Mouse (Mus musculus): ENCODE results near the gene Zfp459. TPM values are rescaled to one million over a fixed set of nuclear protein-coding genes. Genes with fewer than 3 reads are reported as not detected.
"Not testable (repeated sequence)": the region's sequence is repeated elsewhere in the genome, so short reads cannot be mapped to it uniquely, and the experiment has no call there.

Zfp459 gene
- polyA plus RNA-seq (2015; fragmentation: Nextera tagmentation; extraction: Ambion mirVana), result 1.0 and 1.1 TPM in 2 replicates

DNA sequence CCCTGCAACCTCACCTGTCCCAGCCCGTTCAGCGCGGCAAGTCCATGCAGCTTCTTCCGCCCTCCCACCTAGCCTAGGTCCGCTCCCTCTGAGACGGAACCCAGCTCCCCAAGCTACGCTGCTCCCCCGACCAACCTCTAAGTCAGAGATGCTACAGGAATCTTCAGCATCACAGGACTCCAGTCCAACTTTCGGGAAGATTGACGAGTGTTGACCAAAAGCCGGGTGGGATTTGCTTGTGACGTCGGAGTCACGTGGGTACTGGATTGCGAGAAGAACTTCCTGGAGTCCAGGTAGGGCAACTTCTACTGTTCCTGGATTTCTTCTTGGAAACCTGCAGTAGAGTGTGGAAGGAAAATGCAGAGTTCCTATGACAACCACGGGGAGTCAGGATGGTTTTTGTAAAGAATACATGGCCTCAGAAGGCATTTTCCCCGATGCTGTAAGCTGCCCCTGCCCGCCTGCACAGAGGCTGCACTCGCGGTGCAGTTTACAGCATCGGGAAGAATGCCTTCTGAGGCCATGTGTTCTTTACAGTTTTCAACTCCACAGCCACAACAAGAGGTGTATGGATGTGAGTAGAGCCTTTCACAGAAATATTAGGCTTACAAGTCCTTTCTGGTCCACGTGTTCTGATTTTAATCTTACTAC lies at the start of gene Zfp459:
Gene Zfp459, minus strand, starts transcription at position 212 of the 651 bp plus-strand sequence.
- H3K4me2 ChIP-seq, result peak within 1 kb of the TSS; percentile 86

DNA sequence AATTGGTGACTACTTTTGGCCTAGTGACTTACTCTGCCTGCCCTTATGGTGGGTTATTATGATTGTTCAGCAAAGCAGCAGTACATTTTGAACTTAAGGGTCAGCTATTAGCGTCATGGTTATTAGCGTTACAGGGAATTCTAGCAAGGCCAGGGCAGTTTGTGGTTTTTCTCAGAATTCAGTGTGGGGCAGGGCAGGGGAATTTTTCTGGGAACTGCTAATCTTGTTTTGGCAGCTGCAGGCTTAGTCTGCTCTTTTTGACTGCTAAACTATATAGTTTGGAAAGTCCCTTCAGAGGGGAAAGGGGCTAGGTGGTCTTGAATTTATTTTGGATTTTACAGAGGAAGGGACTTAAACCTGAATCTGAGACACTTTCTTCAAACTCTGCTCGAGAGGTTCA lies 48.1 kb upstream of the Zfp459 start:
- 0 out of 2 replicates have a peak, but pooled peaks cover 5% of the 10 kb centered on the region for H3K9me3 ChIP-seq (replicated peaks)
- 90% methylated on average over 3 of the region's 3 CpGs for WGBS
- no peak for ATAC-seq (replicated peaks; ENCODE audit: low FRiP score)
- peaks cover 33% of the 10 kb centered on the region for H3K36me3 ChIP-seq
- no peak overlapping the region for H3K4me3 ChIP-seq (replicated peaks)
- H3K27me3 ChIP-seq, result no peaks in the 10 kb centered on the region
- H3K4me2 ChIP-seq, result no peak overlapping the region
- no peak overlapping the region for H3K9ac ChIP-seq
- no peak overlapping the region for H3K27ac ChIP-seq
- no peaks in the 10 kb centered on the region for H3K4me1 ChIP-seq

More for the DNA sequence above, at the start of gene Zfp459:
- H3K27ac ChIP-seq, result no peak within 1 kb of the TSS
- WGBS, result 1% methylated on average over 22 of the region's 22 CpGs
- ATAC-seq (replicated peaks; ENCODE audit: low FRiP score), result peak; percentile 93
- H3K27me3 ChIP-seq, result no peaks in the 10 kb centered on the region
- peak within 1 kb of the TSS; percentile 54 for H3K9ac ChIP-seq
- peak within 1 kb of the TSS; percentile 64 for H3K4me3 ChIP-seq (replicated peaks)
- no peaks in the 10 kb centered on the region for H3K9me3 ChIP-seq (replicated peaks)
- H3K4me1 ChIP-seq, result peaks cover 9% of the 10 kb centered on the region; the same call in 1 of the 2 replicates
- no peaks in the 10 kb centered on the region for H3K36me3 ChIP-seq

DNA sequence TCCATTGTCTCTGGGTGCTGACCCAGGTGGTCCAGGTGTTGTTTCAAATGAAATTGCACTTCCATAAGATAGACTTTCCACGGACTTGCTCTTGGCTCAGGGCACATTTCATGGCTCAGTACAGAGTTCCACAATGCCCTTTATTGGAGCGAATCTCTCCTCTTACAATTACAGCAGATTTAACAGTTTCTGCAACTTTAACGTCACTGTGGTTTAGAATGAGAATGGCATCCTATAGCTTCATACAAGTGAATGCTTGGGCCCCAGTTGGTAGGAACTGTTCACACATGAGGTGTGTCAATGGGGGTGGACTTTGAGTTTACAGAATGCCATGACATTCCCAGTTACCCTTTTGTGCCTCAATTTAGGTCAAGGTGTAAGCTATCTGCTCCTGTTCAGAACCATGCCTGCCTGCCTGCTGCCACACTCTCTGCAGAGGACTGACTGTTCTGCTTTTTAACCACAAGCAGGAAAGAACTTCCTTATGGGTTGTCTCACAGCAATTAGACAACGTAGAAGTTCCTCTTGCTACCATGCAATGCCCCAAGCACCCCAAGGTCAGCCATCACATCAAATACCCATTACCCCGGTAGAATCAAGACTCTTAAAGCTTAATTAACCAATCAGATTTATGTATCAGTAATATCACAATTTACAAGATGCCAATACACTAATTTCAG lies 42.4 kb upstream of the Zfp459 start:
- WGBS, result 86% methylated on average over 3 of the region's 5 CpGs
- ATAC-seq (replicated peaks; ENCODE audit: low FRiP score); H3K9ac ChIP-seq; H3K4me2 ChIP-seq; H3K36me3 ChIP-seq; H3K27me3 ChIP-seq; H3K4me3 ChIP-seq (replicated peaks); H3K4me1 ChIP-seq; H3K9me3 ChIP-seq (replicated peaks); H3K27ac ChIP-seq: not testable (repeated sequence)

DNA sequence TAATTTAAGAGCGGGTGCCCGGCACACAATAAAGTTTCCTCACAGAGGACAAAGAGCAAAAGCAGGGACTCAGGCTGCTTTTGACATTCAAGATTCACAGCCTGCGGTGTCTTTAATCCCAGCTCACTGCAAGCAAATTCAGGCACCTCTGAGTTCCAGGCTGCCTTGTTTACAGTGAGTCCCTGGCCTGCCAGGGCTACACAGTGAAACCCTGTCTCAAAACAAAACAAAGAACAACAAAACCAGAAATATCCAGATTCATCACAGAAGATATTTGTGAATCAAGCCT lies 30.7 kb upstream of the Zfp459 start:
- Histone ChIP-seq H3K4me2 (peak overlapping the region; percentile 79), H3K27me3 (no peaks in the 10 kb centered on the region), H3K9me3 (replicated peaks) (no peaks in the 10 kb centered on the region), H3K9ac (peak overlapping the region; percentile 59), H3K27ac (peak overlapping the region; percentile 66), H3K36me3 (peaks cover 13% of the 10 kb centered on the region), H3K4me1 (0 out of 2 replicates have a peak, but pooled peaks cover 6% of the 10 kb centered on the region), H3K4me3 (replicated peaks) (peak overlapping the region; percentile 65)
- WGBS, result 8% methylated on average over 3 of the region's 3 CpGs
- ATAC-seq (replicated peaks; ENCODE audit: low FRiP score), result peak; percentile 65

DNA sequence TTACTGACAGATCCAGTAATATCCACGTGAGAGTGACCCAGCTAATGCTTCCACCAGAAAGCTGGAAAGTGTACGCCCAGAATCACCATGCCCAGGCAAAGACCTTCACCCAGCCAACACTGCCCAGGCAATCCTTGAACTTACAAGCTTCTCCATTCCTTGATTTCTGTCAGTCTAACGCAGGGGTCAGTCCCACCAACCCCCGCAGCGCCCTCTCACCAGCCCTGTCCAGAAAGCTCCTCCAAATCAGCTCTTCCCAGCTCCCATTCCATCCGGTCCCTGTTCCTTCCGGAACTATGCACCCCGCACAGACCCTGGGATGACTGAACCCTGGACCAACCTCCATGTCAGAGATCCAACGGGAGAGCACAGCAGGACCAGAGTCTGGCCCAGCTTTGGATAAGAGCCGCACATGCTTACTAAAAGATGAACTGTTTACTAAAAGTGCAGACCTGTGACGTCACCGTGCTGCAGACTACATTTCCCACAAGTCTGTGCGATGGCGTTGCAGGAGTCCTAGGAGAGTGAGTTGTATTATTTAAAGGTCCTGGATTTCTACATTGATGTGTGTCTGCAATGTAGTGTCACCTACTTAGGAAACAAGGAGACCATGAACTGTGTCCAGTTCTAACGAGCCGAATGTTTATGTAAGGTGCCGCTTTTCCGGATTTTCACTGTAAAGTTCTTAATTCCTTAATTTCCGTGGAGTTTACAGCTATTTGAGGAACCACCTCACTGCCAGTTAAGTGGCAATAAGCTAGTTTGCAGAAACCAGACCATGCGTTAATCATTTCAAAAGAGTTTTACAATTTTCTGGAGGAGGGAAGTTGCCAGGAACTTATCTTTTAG lies 30.2 kb upstream of the Zfp459 start, which contains the start of gene Zfp874a:
Gene Zfp874a, minus strand, starts transcription at position 453 of the 849 bp plus-strand sequence.
- Histone ChIP-seq H3K4me1 (0 out of 2 replicates have a peak, but pooled peaks cover 6% of the 10 kb centered on the region), H3K9ac (peak within 1 kb of the TSS; percentile 59), H3K9me3 (replicated peaks) (no peaks in the 10 kb centered on the region), H3K4me3 (replicated peaks) (peak within 1 kb of the TSS; percentile 65), H3K27me3 (no peaks in the 10 kb centered on the region), H3K4me2 (peak within 1 kb of the TSS; percentile 79), H3K36me3 (peaks cover 19% of the 10 kb centered on the region), H3K27ac (peak within 1 kb of the TSS; percentile 66)
- peak; percentile 98 for ATAC-seq (replicated peaks; ENCODE audit: low FRiP score)
- 1% methylated on average over 20 of the region's 20 CpGs for WGBS

DNA sequence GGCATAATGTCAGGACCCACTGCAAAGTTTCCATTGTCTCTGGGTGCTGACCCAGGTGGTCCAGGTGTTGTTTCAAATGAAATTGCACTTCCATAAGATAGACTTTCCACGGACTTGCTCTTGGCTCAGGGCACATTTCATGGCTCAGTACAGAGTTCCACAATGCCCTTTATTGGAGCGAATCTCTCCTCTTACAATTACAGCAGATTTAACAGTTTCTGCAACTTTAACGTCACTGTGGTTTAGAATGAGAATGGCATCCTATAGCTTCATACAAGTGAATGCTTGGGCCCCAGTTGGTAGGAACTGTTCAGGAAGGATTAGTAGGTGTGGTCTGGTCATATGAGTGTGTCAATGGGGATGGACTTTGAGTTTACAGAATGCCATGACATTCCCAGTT lies 15.9 kb upstream of the Zfp459 start:
- H3K4me1 ChIP-seq; H3K4me2 ChIP-seq; H3K9me3 ChIP-seq (replicated peaks); H3K27ac ChIP-seq; H3K4me3 ChIP-seq (replicated peaks); ATAC-seq (replicated peaks; ENCODE audit: low FRiP score); H3K27me3 ChIP-seq; H3K9ac ChIP-seq: not testable (repeated sequence)
- peaks cover 15% of the 10 kb centered on the region for H3K36me3 ChIP-seq
- 80% methylated on average over 1 of the region's 3 CpGs for WGBS

DNA sequence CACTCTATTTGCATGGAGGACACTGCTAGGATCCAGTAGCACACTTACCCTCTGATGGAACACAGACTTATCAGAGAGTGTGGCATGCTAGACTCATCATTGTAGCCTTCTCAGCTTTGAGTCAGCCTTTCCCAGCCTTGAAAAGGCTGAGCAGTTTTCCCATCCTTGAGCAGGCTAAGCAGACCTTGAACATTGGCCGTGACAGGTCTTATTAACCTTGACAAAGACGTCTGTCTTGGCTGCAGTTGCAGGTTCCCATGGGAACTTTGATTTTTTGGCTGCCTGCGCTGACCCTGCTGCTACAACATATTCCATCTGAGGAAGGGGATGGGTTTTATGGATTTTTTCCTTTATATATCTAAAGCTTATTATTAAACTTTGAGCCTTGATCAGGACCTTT lies 6.9 kb upstream of the Zfp459 start:
- WGBS, result 73% methylated on average over 3 of the region's 3 CpGs
- H3K27me3 ChIP-seq, result no peaks in the 10 kb centered on the region
- no peaks in the 10 kb centered on the region for H3K9me3 ChIP-seq (replicated peaks)
- H3K27ac ChIP-seq, result no peak overlapping the region
- H3K9ac ChIP-seq, result no peak overlapping the region
- no peak overlapping the region for H3K4me3 ChIP-seq (replicated peaks)
- H3K4me1 ChIP-seq, result no peaks in the 10 kb centered on the region
- H3K36me3 ChIP-seq, result no peaks in the 10 kb centered on the region
- H3K4me2 ChIP-seq, result no peak overlapping the region
- ATAC-seq (replicated peaks; ENCODE audit: low FRiP score), result no peak

DNA sequence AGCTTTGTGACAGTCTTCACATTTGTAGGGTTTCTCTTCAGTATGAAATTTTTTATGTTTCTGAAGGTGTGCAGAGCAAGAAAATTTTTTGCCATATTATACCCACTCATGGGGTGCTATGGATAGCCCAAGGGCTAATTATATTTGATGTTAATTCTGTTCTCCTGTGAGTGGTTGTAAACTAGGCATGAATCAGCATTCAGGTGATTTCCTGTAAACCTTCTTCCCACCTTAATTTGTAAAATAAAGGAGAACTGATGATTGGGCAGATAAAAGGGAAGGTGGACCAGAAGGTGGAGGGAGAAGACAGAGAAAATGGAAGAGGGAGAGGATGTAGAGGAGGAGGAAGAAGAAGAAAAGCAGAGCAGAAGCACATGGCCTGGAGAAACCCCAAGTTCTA lies 4.5 kb upstream of the Zfp459 start:
- ATAC-seq (replicated peaks; ENCODE audit: low FRiP score), result not testable (repeated sequence)

DNA sequence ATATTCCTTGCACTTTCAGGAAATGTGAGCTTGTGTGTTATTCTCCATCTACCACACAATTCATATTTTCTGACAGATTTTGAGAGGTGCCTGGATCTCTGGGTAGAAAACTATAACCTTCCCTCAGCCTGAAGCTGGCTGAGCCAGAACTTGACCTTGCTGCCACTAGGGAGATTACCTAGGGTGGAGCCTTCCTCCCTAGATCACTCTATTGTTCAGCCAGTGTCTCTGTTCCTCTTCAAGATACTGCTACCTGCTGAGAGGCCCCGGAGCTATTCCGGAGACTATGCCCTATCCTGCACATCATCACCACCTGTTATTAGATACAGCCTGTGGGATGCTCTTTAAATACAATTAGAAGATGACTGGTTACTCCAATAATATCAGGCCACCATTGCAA lies 1.3 kb upstream of the Zfp459 start:
- H3K9ac ChIP-seq; H3K9me3 ChIP-seq (replicated peaks); H3K27me3 ChIP-seq; H3K4me3 ChIP-seq (replicated peaks); H3K4me2 ChIP-seq; H3K27ac ChIP-seq; H3K36me3 ChIP-seq; ATAC-seq (replicated peaks; ENCODE audit: low FRiP score); H3K4me1 ChIP-seq: not testable (repeated sequence)
- 96% methylated on average over 2 of the region's 2 CpGs for WGBS

More for the DNA sequence above, 4.5 kb upstream of the Zfp459 start:
- not testable (repeated sequence) for H3K4me3 ChIP-seq (replicated peaks); H3K36me3 ChIP-seq; H3K27me3 ChIP-seq; H3K9ac ChIP-seq; H3K4me1 ChIP-seq; H3K4me2 ChIP-seq; H3K9me3 ChIP-seq (replicated peaks); H3K27ac ChIP-seq

DNA sequence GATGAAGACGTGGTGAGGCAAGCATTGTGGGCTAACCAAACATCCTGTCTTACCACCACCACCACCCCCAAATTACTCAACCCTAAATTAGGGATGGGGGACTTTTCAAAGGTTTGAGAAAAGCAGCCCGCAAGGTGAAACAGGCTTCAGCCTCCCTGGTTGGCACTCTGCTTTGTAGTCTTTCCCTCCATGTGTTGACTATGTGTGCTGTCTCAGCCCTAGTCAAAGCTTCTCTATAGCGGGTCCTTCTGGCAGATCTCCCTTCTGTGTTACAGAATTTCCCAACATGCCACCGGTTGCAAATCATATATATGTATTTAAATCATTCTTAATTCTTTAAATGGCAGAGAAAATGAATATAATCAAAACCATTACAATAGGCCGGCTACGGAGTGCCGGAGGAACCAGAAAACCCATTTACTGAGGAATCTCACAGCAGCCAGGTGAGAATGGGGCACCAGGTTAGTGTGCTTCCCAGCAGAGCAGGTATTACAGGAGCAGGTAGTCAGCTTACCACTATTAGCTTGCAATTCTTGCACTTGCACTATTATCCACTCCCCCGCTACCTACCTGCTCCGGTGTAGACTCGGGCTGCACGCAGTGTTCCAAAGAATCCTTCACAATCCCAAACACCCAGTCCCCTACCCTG lies 536 bp downstream of the Zfp459 start:
- no peaks in the 10 kb centered on the region for H3K27me3 ChIP-seq
- no peak overlapping the region for H3K27ac ChIP-seq
- H3K9me3 ChIP-seq (replicated peaks), result no peaks in the 10 kb centered on the region
- peaks cover 9% of the 10 kb centered on the region; the same call in 1 of the 2 replicates for H3K4me1 ChIP-seq
- H3K9ac ChIP-seq, result peak overlapping the region; percentile 54
- 29% methylated on average over 11 of the region's 11 CpGs for WGBS
- no peaks in the 10 kb centered on the region for H3K36me3 ChIP-seq
- peak overlapping the region; percentile 86 for H3K4me2 ChIP-seq
- ATAC-seq (replicated peaks; ENCODE audit: low FRiP score), result peak; percentile 44; the same call in 1 of the 2 replicates
- H3K4me3 ChIP-seq (replicated peaks), result peak overlapping the region; percentile 64

DNA sequence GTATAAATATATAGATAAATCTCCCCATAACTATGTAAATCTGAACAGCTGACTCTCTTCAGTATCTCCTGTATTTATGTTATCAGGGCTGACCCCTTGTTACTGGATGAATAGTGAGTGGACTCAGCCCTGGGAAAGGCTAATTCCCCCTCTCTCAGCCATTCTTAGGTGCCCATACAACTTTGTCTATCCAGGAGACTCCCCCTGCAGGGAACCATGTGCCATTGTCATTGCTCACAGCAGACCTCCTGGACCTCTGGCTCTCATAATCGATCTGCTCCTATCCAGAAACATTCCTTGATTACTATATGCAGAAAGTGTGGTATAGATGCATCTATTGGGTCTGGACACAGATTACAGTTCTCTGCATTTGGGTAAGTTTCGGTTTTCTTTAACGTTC lies 4.4 kb downstream of the Zfp459 start:
- Histone ChIP-seq H3K9me3 (replicated peaks) (no peaks in the 10 kb centered on the region), H3K27ac (no peak overlapping the region), H3K4me2 (no peak overlapping the region), H3K27me3 (no peaks in the 10 kb centered on the region), H3K4me3 (replicated peaks) (no peak overlapping the region), H3K9ac (no peak overlapping the region), H3K36me3 (no peaks in the 10 kb centered on the region), H3K4me1 (peaks cover 8% of the 10 kb centered on the region; the same call in 1 of the 2 replicates)
- no peak for ATAC-seq (replicated peaks; ENCODE audit: low FRiP score)
- 92% methylated on average over 3 of the region's 3 CpGs for WGBS

All from kidney, embryonic 15.5 days (tissue).